Mouse (Mus musculus): ENCODE data around the gene Olfr1195. TPM values are rescaled to one million over a fixed set of nuclear protein-coding genes. Genes with fewer than 3 reads are reported as not detected.

Olfr1195 gene
- polyA plus RNA-seq (2014; fragmentation: Illumina TruSeq; extraction: RNeasy Lipid Tissue Mini Kit (QIAGEN cat#74804); ENCODE audit: low replicate concordance): not detected

GRCm38 (mm10) chr2:88689087-88689486, at the start of gene Olfr1195:
Gene Olfr1195, minus strand, starts transcription at chr2:88689187.

DNA sequence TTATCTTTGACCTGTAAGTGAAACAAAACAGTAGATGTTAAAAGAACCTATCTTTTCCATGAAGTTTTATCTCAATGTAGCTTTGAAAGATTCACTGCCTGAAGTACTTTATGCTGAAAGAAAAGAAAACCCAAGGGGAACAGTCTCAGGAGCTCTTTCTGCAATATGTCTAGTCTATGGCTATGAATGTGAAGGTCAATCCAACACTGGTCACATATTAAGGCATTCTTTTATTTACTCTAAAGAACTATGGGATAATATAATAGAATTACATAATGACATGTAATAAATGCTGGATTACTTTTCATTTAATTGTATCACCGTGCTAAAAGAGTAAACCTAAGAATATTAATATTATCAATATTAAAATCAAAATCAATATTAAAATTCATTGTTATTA, 43.3 kb upstream of the Olfr1195 start, which contains the start of gene Olfr1197:
Gene Olfr1197, minus strand, starts transcription at position 101 of the 400 bp plus-strand sequence.

GRCm38 (mm10) chr2:88704497-88704896, 15.5 kb upstream of the Olfr1195 start, which contains the start of gene Olfr1196:
Gene Olfr1196, minus strand, starts transcription at chr2:88704597.

DNA sequence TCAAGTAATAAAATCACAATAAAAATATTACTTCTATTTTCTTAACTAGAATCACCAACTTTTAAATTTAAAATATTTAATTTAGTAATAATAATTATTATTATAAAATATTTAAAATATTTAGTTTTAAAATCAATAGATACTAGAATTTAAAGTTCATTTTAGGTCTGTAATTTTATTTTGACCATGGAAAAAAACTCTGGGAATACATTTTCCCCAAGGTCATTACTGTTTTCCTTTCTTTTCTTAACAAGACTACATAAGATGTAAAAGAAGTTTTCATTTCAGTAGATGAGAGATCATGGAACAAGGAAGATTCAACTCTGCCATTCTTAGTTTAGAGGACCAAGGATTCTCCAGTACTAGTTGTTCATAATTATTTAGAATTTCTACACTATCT, 13.7 kb downstream of the Olfr1195 start, which contains the start of gene Olfr1193:
Gene Olfr1193, plus strand, starts transcription at position 301 of the 400 bp plus-strand sequence.

DNA sequence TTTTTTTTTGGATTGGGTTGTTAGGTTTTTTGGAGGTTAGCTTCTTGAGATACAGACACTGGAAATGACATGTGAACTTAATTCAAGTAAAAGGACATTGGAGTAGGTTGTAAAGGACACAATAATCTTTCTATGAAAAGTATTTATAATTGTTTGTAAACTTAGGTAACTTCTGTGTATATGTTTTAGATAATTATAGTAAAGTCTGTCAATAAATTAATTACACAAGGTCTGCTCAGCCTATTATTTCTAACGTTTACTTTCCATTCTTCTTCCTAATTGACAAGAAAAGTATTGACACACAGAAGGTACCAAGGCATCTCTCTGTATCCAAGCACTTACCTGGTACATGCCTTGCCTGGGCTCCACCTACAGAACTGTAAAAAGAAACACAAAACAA, 40.8 kb downstream of the Olfr1195 start, which contains the start of gene Olfr1192-ps1:
Gene Olfr1192-ps1, plus strand, starts transcription at position 301 of the 400 bp plus-strand sequence.

GRCm38 (mm10) chr2:88640242-88640641, 48.7 kb downstream of the Olfr1195 start, which contains the start of gene Olfr1191-ps1:
Gene Olfr1191-ps1, plus strand, starts transcription at chr2:88640542.

Other genes starting within 250 kb of the Olfr1195 start
- gene Gm13757, start 240.1 kb downstream of the Olfr1195 start, polyA plus RNA-seq (2014; fragmentation: Illumina TruSeq; extraction: RNeasy Lipid Tissue Mini Kit (QIAGEN cat#74804); ENCODE audit: low replicate concordance): not detected
- gene Olfr1183, start 234.3 kb downstream of the Olfr1195 start, polyA plus RNA-seq (2014; fragmentation: Illumina TruSeq; extraction: RNeasy Lipid Tissue Mini Kit (QIAGEN cat#74804); ENCODE audit: low replicate concordance): not detected
- gene Olfr1184, start 205.6 kb downstream of the Olfr1195 start, polyA plus RNA-seq (2014; fragmentation: Illumina TruSeq; extraction: RNeasy Lipid Tissue Mini Kit (QIAGEN cat#74804); ENCODE audit: low replicate concordance): not detected
- gene Olfr1185-ps1, start 195.9 kb downstream of the Olfr1195 start, polyA plus RNA-seq (2014; fragmentation: Illumina TruSeq; extraction: RNeasy Lipid Tissue Mini Kit (QIAGEN cat#74804); ENCODE audit: low replicate concordance): not detected
- not detected for gene Olfr1186, start 170.6 kb downstream of the Olfr1195 start, polyA plus RNA-seq (2014; fragmentation: Illumina TruSeq; extraction: RNeasy Lipid Tissue Mini Kit (QIAGEN cat#74804); ENCODE audit: low replicate concordance)
- not detected for gene Olfr1188, start 132.3 kb downstream of the Olfr1195 start, polyA plus RNA-seq (2014; fragmentation: Illumina TruSeq; extraction: RNeasy Lipid Tissue Mini Kit (QIAGEN cat#74804); ENCODE audit: low replicate concordance)
- not detected for gene Olfr1189, start 102.7 kb downstream of the Olfr1195 start, polyA plus RNA-seq (2014; fragmentation: Illumina TruSeq; extraction: RNeasy Lipid Tissue Mini Kit (QIAGEN cat#74804); ENCODE audit: low replicate concordance)
- not detected for gene Olfr1191-ps1, start 48.6 kb downstream of the Olfr1195 start, polyA plus RNA-seq (2014; fragmentation: Illumina TruSeq; extraction: RNeasy Lipid Tissue Mini Kit (QIAGEN cat#74804); ENCODE audit: low replicate concordance)
- gene Olfr1192-ps1, start 40.7 kb downstream of the Olfr1195 start, polyA plus RNA-seq (2014; fragmentation: Illumina TruSeq; extraction: RNeasy Lipid Tissue Mini Kit (QIAGEN cat#74804); ENCODE audit: low replicate concordance): not detected
- not detected for gene Olfr1193, start 13.6 kb downstream of the Olfr1195 start, polyA plus RNA-seq (2014; fragmentation: Illumina TruSeq; extraction: RNeasy Lipid Tissue Mini Kit (QIAGEN cat#74804); ENCODE audit: low replicate concordance)
- not detected for gene Olfr1196, start 15.4 kb upstream of the Olfr1195 start, polyA plus RNA-seq (2014; fragmentation: Illumina TruSeq; extraction: RNeasy Lipid Tissue Mini Kit (QIAGEN cat#74804); ENCODE audit: low replicate concordance)
- gene Olfr1197, start 43.2 kb upstream of the Olfr1195 start, polyA plus RNA-seq (2014; fragmentation: Illumina TruSeq; extraction: RNeasy Lipid Tissue Mini Kit (QIAGEN cat#74804); ENCODE audit: low replicate concordance): not detected
- not detected for gene Olfr1198, start 62.2 kb upstream of the Olfr1195 start, polyA plus RNA-seq (2014; fragmentation: Illumina TruSeq; extraction: RNeasy Lipid Tissue Mini Kit (QIAGEN cat#74804); ENCODE audit: low replicate concordance)
- not detected for gene Olfr1199, start 71.3 kb upstream of the Olfr1195 start, polyA plus RNA-seq (2014; fragmentation: Illumina TruSeq; extraction: RNeasy Lipid Tissue Mini Kit (QIAGEN cat#74804); ENCODE audit: low replicate concordance)
- gene Olfr1200, start 81.3 kb upstream of the Olfr1195 start, polyA plus RNA-seq (2014; fragmentation: Illumina TruSeq; extraction: RNeasy Lipid Tissue Mini Kit (QIAGEN cat#74804); ENCODE audit: low replicate concordance): not detected
- gene Olfr1201, start 103.8 kb upstream of the Olfr1195 start, polyA plus RNA-seq (2014; fragmentation: Illumina TruSeq; extraction: RNeasy Lipid Tissue Mini Kit (QIAGEN cat#74804); ENCODE audit: low replicate concordance): not detected
- gene Olfr1202, start 125.3 kb upstream of the Olfr1195 start, polyA plus RNA-seq (2014; fragmentation: Illumina TruSeq; extraction: RNeasy Lipid Tissue Mini Kit (QIAGEN cat#74804); ENCODE audit: low replicate concordance): not detected
- not detected for gene Olfr1205, start 140.6 kb upstream of the Olfr1195 start, polyA plus RNA-seq (2014; fragmentation: Illumina TruSeq; extraction: RNeasy Lipid Tissue Mini Kit (QIAGEN cat#74804); ENCODE audit: low replicate concordance)
- gene Olfr1204, start 160.1 kb upstream of the Olfr1195 start, polyA plus RNA-seq (2014; fragmentation: Illumina TruSeq; extraction: RNeasy Lipid Tissue Mini Kit (QIAGEN cat#74804); ENCODE audit: low replicate concordance): not detected
- gene Olfr1206, start 174.0 kb upstream of the Olfr1195 start, polyA plus RNA-seq (2014; fragmentation: Illumina TruSeq; extraction: RNeasy Lipid Tissue Mini Kit (QIAGEN cat#74804); ENCODE audit: low replicate concordance): not detected
- not detected for gene Olfr1208, start 213.1 kb upstream of the Olfr1195 start, polyA plus RNA-seq (2014; fragmentation: Illumina TruSeq; extraction: RNeasy Lipid Tissue Mini Kit (QIAGEN cat#74804); ENCODE audit: low replicate concordance)
- not detected for gene Olfr1209, start 226.0 kb upstream of the Olfr1195 start, polyA plus RNA-seq (2014; fragmentation: Illumina TruSeq; extraction: RNeasy Lipid Tissue Mini Kit (QIAGEN cat#74804); ENCODE audit: low replicate concordance)
- gene Olfr1211, start 248.9 kb upstream of the Olfr1195 start, polyA plus RNA-seq (2014; fragmentation: Illumina TruSeq; extraction: RNeasy Lipid Tissue Mini Kit (QIAGEN cat#74804); ENCODE audit: low replicate concordance): not detected